Mouse (Mus musculus): ENCODE results near the gene Tmem164.
A peak's percentile ranks its signal among the peaks of the same experiment; 100 is the strongest.

The Tmem164 gene

DNA sequence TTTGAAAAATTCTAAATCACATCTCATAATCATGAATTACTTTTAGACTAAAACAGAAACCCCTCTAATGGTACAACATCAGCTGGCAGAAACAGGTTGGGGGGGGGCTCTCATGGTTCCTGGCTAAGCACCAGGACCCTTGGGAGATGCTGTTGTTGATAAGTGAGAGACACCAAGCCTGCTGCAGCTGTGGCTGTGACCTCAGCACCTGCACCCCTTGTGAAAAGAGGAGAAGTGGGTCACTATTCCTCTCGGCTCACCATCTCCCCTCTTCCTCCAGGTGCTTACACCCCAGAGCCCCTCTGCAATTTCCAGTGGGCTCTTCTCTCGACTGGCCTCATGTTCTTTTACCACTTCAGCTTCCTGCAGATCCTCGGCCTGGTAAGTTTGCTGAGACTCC, 151.0 kb downstream of the Tmem164 start:
- peak; percentile 39 to 50 for DNase-seq

- no peak for DNase-seq
These were observed 152.1 kb downstream of the Tmem164 start for GRCm38 (mm10) chrX:142833164-142833796.

- no peak for DNase-seq
These were observed 153.6 kb downstream of the Tmem164 start for GRCm38 (mm10) chrX:142834807-142835206.

DNA sequence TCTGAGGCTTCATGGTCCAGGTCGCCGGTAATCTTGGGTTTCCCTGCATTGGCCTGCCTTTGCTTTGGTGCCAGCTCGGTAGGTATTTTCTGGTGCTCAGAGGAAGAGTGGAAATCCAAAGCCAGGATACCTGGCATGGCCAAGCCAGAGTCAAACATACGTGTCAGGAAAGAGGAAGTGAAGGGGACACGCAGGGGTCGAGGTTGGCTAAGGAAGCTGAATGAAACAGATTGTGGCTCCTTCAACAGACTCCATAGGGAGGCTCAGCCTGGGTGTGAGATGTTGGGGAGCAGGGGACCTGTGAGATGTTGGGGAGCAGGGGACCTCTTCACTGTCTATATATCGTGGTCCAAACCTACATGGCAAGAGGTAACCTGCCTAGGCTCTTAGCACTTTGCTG, 155.2 kb downstream of the Tmem164 start:
- DNase-seq = no peak

DNA sequence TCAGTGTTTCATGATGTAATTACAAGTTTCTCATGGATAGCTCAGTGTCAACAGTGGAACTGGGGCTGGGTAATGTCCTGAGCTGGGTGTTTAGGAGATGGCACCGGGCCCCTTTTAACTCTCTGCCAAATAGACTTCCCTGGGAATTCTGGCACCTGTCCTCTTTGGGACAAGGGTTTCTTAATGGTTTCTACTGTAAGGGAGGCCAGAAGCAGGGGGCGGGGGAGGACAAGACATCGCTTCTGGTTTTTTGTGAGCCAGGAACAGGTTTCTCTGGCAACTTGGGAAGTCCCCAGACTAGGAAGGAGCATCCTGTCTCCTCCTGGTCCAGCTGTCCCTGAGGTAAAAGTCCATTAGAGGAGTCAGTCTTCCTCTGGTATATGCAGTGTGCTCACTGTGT, 156.1 kb downstream of the Tmem164 start:
- DNase-seq = no peak

DNA sequence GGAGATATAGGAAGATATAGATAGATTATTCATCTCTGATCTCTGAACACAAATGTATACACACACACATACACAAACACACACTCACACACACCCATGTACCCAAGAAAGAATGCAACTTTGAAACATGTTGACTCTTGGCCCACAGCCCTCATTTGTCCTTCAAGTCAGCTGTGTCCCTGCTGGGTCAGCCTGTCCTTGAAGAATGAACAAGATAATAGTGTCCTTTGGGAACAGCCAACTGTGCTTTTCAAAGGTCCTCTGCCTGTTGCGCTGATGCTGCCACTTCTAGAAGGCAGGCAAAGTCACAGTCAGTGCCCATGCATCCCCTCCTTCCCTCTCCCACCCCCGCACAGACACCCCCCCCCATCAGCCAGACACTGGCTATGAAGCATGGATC, 157.6 kb downstream of the Tmem164 start:
- DNase-seq = no peak

GRCm38 (mm10) chrX:142839411-142839810, 158.2 kb downstream of the Tmem164 start:
- no peak for DNase-seq

- DNase-seq = no peak
These were observed 160.7 kb downstream of the Tmem164 start for GRCm38 (mm10) chrX:142841916-142842315.

DNA sequence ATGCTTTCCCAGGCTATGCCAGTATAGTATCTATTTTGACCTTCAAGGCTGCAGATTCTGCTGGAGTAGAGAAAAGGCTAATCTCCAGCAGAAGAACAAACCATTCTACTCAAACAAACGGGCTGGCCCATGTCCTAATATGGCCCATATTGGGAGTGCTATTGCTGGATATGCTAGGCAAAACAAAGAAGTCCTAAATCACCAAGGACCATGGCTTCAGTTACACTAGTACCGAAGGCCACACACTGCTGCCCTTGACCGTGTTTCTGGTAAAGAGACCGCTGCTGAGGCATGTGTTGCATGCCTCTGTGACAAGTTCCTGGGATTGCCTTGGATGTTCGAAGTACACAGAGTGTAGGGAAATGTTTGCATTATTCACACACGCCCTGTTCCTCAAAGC, 165.1 kb downstream of the Tmem164 start:
- no peak for DNase-seq

- DNase-seq = no peak
These were observed 166.8 kb downstream of the Tmem164 start for GRCm38 (mm10) chrX:142848032-142848431.

GRCm38 (mm10) chrX:142869844-142870243, 188.6 kb downstream of the Tmem164 start:
- DNase-seq = no peak

DNA sequence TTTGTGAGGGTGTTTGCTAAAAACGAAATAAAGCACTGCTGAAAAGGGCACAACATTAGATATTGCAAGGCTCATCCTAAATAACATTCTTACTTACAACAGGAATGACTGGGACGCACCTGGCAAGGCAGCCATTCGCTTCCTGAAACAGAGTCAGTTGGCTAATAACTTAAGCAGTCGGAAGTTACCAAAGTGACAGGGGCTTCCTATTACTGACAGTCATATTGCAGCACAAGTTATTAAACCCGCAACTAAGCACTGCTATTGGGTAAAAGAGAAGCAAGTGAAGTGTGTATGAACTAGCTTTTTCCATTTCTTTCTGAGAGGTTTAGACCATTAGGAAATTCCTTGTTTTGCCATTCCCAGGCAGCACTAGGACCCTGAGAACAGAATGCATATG, 201.0 kb downstream of the Tmem164 start:
- DNase-seq = no peak

- no peak for DNase-seq
These were observed 202.4 kb downstream of the Tmem164 start for GRCm38 (mm10) chrX:142883593-142883992.

GRCm38 (mm10) chrX:142885962-142886361, 204.8 kb downstream of the Tmem164 start:
- no peak for DNase-seq

All from thymus, adult 18-20 months (tissue).